In the genomic region with DNA sequence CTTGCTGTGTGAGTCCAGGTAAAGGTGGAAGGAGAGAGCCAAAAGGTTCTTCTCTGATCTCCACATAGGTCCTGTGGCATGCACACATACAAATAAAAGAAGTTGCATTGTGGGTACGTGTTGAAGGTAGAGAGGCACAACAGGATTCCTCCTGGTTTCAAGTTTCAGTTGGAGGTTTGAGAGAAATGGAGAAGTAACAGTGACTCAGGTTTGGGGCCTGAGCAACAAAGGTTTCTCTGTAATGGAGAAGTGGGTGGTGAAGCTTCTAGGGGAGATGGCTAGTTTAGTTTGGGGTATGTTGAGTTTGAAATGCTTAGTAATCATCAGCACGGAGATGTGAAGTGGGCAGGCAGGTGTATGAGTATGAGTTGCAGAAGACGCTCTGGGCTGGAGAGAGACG, we compare ENCODE assay signal across 21 mouse cellular contexts. TPM values are rescaled to one million over a fixed set of nuclear protein-coding genes. Genes with fewer than 3 reads are reported as not detected.
DNase-seq lines count a peak whose midpoint lies in the region; ATAC-seq lines count a peak whose summit lies in the region.
"Had no signal": no experiment of that assay in that cellular context is flagged by ENCODE, and none has a peak within 500 bp of the region (broad histone marks: within the 10 kb centered on the region; RNA-seq: fewer than 3 reads in every experiment).

No protein-coding gene starts in this region.

- ATAC-seq in common myeloid progenitor, adult 5-6 weeks (replicated peaks; ENCODE audit: low read depth, poor library complexity, severe bottlenecking) = peak; percentile 62
- ATAC-seq in megakaryocyte, adult 5-6 weeks (ENCODE audit: poor library complexity, severe bottlenecking) = peak; percentile 90
- ATAC-seq: CD4-positive, CD25-positive, alpha-beta regulatory T cell, adult 4 months; forebrain, embryonic 13.5 days; forebrain, embryonic 16.5 days; hindbrain, embryonic 16.5 days; intestine, embryonic 15.5 days; Patski had no signal

- peak; percentile 39 for DNase-seq in cerebellum, adult 9-10 months
- DNase-seq in cerebellum, postnatal 25 days = no peak
- DNase-seq in right cerebral cortex, postnatal 4 days = no peak
- no peak for DNase-seq in frontal cortex, postnatal 14 days (ENCODE audit: low spot score in 2 of 2)
- DNase-seq in layer of hippocampus, adult 9-10 months (ENCODE audit: low spot score) = no peak
- DNase-seq: adrenal gland, postnatal 10 days; adrenal gland, postnatal 36 days; cerebellum, adult 18-20 months; cerebellum, adult 9-11 months; cerebellum, postnatal 36 days; gastrocnemius, adult 2 months; gastrocnemius, postnatal 25 days; heart, adult 2 months had no signal

RNA-seq across cellular contexts. Expression of gene Dync1li1, which starts 6.4 kb away (rescaled TPM):
- 35.9 and 44.7 TPM in 2 replicates for total RNA-seq in common myeloid progenitor, adult 5-6 weeks (2017)
- total RNA-seq in megakaryocyte, adult 5-6 weeks (2015) = 35.5 and 39.5 TPM in 2 replicates
- 59.1 and 60.7 TPM in 2 replicates for total RNA-seq in megakaryocyte, adult 5-6 weeks (2017)

RNA-seq across cellular contexts. Expression of gene Cnot10, which starts 42.2 kb away (rescaled TPM):
- total RNA-seq in common myeloid progenitor, adult 5-6 weeks (2017) = 43.4 and 57.1 TPM in 2 replicates
- 14.3 and 14.7 TPM in 2 replicates for total RNA-seq in megakaryocyte, adult 5-6 weeks (2015)
- total RNA-seq in megakaryocyte, adult 5-6 weeks (2017) = 26.8 and 33.3 TPM in 2 replicates

RNA-seq across cellular contexts. Expression of gene Cmtm6, which starts 48.7 kb away (rescaled TPM):
- 44.6 and 48.3 TPM in 2 replicates for total RNA-seq in common myeloid progenitor, adult 5-6 weeks (2017)
- 79.5 and 98.1 TPM in 2 replicates for total RNA-seq in megakaryocyte, adult 5-6 weeks (2015)
- total RNA-seq in megakaryocyte, adult 5-6 weeks (2017) = 120 and 124 TPM in 2 replicates
